Mouse (Mus musculus) hindbrain, postnatal 0 days (tissue): ENCODE data around the gene Cst12. TPM values are rescaled to one million over a fixed set of nuclear protein-coding genes. Genes with fewer than 3 reads are reported as not detected.
A peak's percentile ranks its signal among the peaks of the same experiment; 100 is the strongest.

Experiments used
- ATAC-seq: fragments of 200-750 bp; cut with Nextera tagmentation; 2 replicates; pipeline ENCODE4 v1.8.0; 2017; ENCODE audit warnings: mild to moderate bottlenecking, moderate TSS enrichment, moderate library complexity
- DNase-seq: peaks from one replicate; pipeline ENCODE4 v3.0.0-alpha.2; 2015; ENCODE audit warnings: low spot score
- H3K27ac ChIP-seq: fragments of 300-500 bp; sonication (generic); 2 replicates; pipeline ENCODE4 v1.5.1; 2014; ENCODE audit warnings: mild to moderate bottlenecking
- H3K27me3 ChIP-seq: fragments of 300-500 bp; sonication (generic); 2 replicates; pipeline ENCODE4 v1.6.1; 2014; ENCODE audit warnings: low read length, mixed read lengths; ENCODE audit not compliant: insufficient read depth
- H3K36me3 ChIP-seq: fragments of 300-500 bp; sonication (generic); 2 replicates; pipeline ENCODE4 v1.6.1; 2014; ENCODE audit warnings: low read length, mixed read lengths; ENCODE audit not compliant: insufficient read depth
- H3K4me1 ChIP-seq: fragments of 300-500 bp; sonication (generic); 2 replicates; pipeline ENCODE4 v1.6.1; 2014; ENCODE audit warnings: antibody characterized with exemption, low read length, mixed read lengths; ENCODE audit not compliant: insufficient read depth
- H3K4me2 ChIP-seq: fragments of 300-500 bp; sonication (generic); 2 replicates; pipeline ENCODE4 v1.6.1; 2014; ENCODE audit warnings: low read depth, mild to moderate bottlenecking, low read length, moderate library complexity, mixed read lengths
- H3K4me3 ChIP-seq: fragments of 300-500 bp; sonication (generic); 2 replicates; pipeline ENCODE4 v1.5.1; 2014; ENCODE audit warnings: low read length
- H3K9ac ChIP-seq: fragments of 300-500 bp; sonication (generic); replicated peaks from 2 replicates; pipeline ENCODE4 v1.6.1; 2014; ENCODE audit warnings: mild to moderate bottlenecking, low read length, moderate library complexity, mixed read lengths
- H3K9me3 ChIP-seq: fragments of 300-500 bp; sonication (generic); 2 replicates; pipeline ENCODE4 v1.6.1; 2016; ENCODE audit warnings: low read length, mixed read lengths
- CTCF ChIP-seq: IDR thresholded peaks from 2 replicates; pipeline ENCODE4 v1.5.1; 2016; ENCODE audit warnings: antibody characterized with exemption, control low read depth, low read depth
- WGBS: fragments of 180-500 bp; shearing (Covaris S2); extraction: QIAGEN DNeasy Blood & Tissue Kit; methylation state at CpG from one replicate; pipeline ENCODE4 v1.1.7; 2014; 5-methylcytosine and 5-hydroxymethylcytosine counted together
- polyA plus RNA-seq: library from polyadenylated mRNA; unstranded; fragments of >200 nt; fragmentation: Nextera tagmentation; extraction: Ambion mirVana; gene quantifications from 2 replicates; pipeline ENCODE4 v1.2.1, GENCODE M21; 2015
- total RNA-seq: library from RNA; depleted of rRNA; stranded (reverse); fragments of >200 nt; gene quantifications from 2 replicates; pipeline ENCODE4 v1.2.3, GENCODE M21; 2014; rRNA removed

Gene Cst12
- total RNA-seq (not detected in 2 replicates), polyA plus RNA-seq (not detected in 2 replicates)

DNA sequence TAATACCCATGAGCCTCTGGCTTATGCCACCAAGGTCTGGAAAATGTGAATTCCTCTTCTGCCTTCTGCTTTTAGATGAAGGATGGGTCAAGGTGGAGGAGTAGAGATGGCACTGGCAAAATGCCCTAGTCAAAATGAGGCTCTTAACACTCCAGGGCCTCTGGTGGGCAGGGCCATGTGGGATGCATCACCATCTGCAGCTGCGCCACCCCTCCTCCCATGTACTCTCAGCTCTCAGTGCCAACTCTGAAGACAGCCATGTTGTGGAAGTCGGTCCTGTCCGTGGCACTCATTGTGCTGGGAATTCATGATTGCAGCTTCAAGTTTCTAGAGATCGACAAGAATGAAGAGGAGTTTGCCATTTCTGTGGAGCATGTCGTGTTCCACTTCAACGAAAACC is at the start of gene Cst12:
TSS of gene Cst12 (plus strand) at position 220 of the 400 bp plus-strand sequence.
- no peak for TF ChIP-seq CTCF
- ATAC-seq (no peak), DNase-seq (no peak)
- no peaks in the 10 kb centered on the region for H3K4me1 ChIP-seq
- no peak within 1 kb of the TSS for H3K4me3 ChIP-seq
- H3K27ac ChIP-seq, result no peak within 1 kb of the TSS
- H3K27me3 ChIP-seq, result no peaks in the 10 kb centered on the region
- no peak within 1 kb of the TSS for H3K9ac ChIP-seq
- no peak within 1 kb of the TSS for H3K4me2 ChIP-seq
- H3K9me3 ChIP-seq, result no peaks in the 10 kb centered on the region
- WGBS, result 92% methylated on average over 6 of the region's 6 CpGs
- no peaks in the 10 kb centered on the region for H3K36me3 ChIP-seq

DNA sequence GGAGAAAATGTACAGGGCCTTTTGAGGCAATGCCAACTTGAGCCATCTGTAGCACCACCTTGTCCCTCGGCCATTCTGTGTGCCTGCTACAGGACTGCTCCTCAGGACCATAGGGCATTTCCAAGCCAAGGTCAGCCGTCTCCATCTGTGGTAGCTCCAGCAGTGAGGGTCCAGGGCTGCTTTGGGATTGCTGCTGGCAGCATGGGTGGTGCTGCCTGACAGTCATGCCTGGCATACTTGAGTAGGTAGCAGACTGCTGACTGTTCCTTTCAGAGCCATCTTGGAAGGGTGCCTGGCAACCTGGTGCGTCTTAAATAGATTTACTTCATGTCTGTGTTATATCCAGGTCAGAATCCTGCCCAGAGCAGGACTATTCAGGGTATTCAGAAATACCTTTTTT is 46.2 kb upstream of the Cst12 start:
- WGBS, result 37% methylated on average over 3 of the region's 3 CpGs
- Histone ChIP-seq H3K27me3 (no peaks in the 10 kb centered on the region), H3K36me3 (no peaks in the 10 kb centered on the region), H3K4me3 (no peak overlapping the region), H3K9ac (no peak overlapping the region), H3K27ac (no peak overlapping the region), H3K9me3 (no peaks in the 10 kb centered on the region), H3K4me2 (no peak overlapping the region), H3K4me1 (no peaks in the 10 kb centered on the region)
- DNase-seq, result peak; percentile 41
- no peak for TF ChIP-seq CTCF
- ATAC-seq, result peak; percentile 87

DNA sequence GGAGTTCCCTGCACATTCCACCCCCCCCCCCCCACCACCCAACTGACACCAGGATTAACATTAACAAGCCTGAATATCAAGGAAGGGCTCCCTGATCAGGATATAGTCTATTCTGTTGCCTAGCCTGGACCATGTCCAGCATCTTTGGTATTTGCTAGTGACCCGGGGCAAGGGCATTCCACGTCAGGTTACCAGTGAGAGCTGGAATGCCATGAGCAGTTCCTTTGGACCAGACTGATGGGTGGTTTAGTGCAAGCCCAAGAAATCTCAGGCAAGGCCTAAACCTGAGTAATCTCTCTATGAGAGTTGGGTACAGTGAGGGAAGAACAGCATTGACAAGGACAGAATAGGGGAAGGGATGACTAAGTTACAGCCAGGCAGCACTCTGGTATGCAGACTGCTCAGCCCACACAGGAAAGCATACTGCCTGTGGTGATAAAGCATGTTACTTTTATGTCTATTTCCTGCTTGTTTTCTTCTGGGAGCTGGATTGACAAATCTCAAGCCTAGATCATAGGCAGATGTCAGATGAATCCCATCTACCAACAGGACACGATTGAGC is 45.2 kb upstream of the Cst12 start:
- Histone ChIP-seq H3K27ac (no peak overlapping the region), H3K27me3 (no peaks in the 10 kb centered on the region), H3K4me3 (no peak overlapping the region), H3K36me3 (no peaks in the 10 kb centered on the region), H3K4me2 (no peak overlapping the region), H3K9ac (no peak overlapping the region), H3K4me1 (no peaks in the 10 kb centered on the region), H3K9me3 (no peaks in the 10 kb centered on the region)
- DNase-seq (no peak), ATAC-seq (no peak)
- TF ChIP-seq CTCF, result no peak
- 80% methylated on average over 3 of the region's 3 CpGs for WGBS

DNA sequence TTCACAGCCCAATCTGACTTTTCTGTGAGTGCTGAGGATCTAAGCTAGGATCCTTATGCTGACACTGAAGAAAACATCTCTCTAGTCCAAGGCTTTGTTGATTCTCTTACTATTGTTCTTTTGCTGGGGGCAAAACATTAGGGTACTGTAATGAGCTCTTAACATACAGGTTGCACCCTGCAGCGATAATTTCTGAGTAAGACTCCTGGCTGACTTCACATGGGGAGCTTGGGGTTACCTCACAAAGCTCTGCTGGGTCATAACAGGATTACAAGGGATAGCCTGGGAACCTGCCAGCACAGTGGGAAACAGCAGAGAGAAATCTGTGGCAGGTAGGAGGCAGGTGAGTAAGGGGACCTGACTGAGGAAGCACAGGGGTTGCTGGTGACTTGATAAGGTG is 39.1 kb upstream of the Cst12 start, which contains the start of gene Cstl1:
TSS of gene Cstl1 (plus strand) at position 301 of the 400 bp plus-strand sequence.
- 77% methylated on average over 1 of the region's 1 CpGs for WGBS
- Histone ChIP-seq H3K27ac (no peak within 1 kb of the TSS), H3K4me1 (no peaks in the 10 kb centered on the region), H3K4me2 (no peak within 1 kb of the TSS), H3K9ac (no peak within 1 kb of the TSS), H3K27me3 (no peaks in the 10 kb centered on the region), H3K4me3 (no peak within 1 kb of the TSS), H3K9me3 (no peaks in the 10 kb centered on the region), H3K36me3 (no peaks in the 10 kb centered on the region)
- ATAC-seq (no peak), DNase-seq (no peak)
- TF ChIP-seq CTCF, result no peak

DNA sequence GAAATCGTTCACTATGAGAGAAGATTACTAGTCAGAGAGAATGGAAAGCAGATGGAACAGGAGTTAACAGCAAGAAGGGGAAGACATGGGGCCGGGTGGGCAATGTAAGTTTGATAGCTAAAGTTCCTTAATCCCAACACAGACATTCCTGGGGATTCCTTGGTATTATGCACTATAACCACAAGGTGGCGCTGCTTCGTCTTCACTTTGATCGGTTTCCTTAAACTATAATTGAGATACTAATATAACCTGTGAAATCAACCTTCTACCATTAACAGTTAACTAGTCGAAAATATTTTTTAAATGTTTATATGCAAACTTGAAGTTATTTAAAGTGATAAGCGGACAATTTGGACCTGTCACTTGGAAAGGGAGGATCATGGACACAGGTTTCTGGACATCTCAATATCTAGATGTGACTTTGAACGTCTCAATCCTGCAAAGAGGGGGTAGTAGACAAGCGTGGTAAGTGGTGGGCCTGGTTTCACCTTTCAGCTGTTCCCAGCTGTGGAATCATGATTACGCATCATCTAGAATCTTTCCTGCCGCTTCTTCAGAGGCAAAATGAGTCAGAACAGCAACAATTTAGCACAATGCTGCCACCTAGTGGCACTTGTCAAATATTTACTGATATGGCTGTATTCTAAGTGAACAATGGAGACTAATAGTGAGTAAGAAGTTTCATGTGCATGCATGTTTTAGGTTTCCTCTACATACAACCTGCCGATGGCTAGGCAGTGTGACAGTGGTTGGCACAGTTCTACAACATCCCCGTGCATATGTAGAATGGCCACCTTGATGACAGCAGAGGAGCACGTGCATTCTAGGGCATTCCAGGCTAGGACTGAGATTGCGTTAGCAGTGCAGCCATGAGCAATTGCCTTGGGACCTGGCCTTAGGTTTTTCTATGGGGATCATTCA is 37.0 kb upstream of the Cst12 start:
- Histone ChIP-seq H3K36me3 (no peaks in the 10 kb centered on the region), H3K4me3 (peak overlapping the region; percentile 40), H3K9me3 (no peaks in the 10 kb centered on the region), H3K27ac (no peak overlapping the region; the same call in 1 of the 2 replicates), H3K9ac (no peak overlapping the region), H3K4me2 (peak overlapping the region; percentile 76), H3K4me1 (no peaks in the 10 kb centered on the region), H3K27me3 (no peaks in the 10 kb centered on the region)
- WGBS, result 19% methylated on average over 15 of the region's 15 CpGs
- TF ChIP-seq CTCF, result peak; percentile 78
- peak; percentile 88 for ATAC-seq
- peak; percentile 95 for DNase-seq

DNA sequence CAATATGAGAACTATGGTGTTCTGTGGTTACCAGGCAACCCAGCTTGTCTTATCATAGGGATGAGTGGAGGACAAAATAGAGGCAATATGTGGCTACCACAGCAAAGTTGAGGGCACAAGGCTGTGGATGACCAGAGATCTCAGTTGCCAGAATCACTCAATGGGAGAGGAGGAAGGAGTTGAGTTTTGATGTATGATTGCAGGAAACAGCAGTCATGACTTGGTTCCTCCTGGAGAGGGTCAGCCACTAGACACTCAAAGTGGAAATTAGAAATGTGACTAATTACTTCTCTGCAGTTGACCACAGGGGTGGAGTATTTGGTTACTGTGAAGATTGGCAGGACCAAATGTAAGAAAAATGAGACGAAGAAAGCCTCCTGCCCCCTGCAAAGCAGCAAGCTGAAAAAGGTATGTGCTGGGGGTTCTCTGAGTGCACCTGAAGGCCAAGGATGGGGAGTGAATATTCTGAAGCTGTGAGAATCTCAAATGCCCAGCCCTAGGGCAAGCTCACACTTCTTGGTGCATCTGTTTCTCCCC is 34.8 kb upstream of the Cst12 start:
- Histone ChIP-seq H3K4me1 (no peaks in the 10 kb centered on the region), H3K9ac (no peak overlapping the region), H3K27me3 (no peaks in the 10 kb centered on the region), H3K4me2 (no peak overlapping the region), H3K4me3 (no peak overlapping the region), H3K36me3 (no peaks in the 10 kb centered on the region), H3K27ac (no peak overlapping the region), H3K9me3 (no peaks in the 10 kb centered on the region)
- 52% methylated on average over 1 of the region's 1 CpGs for WGBS
- TF ChIP-seq CTCF, result no peak
- DNase-seq, result no peak
- no peak for ATAC-seq
